Mouse (Mus musculus): ENCODE measurements around the gene Olfr1347.
"Not testable (repeated sequence)": the region's sequence is repeated elsewhere in the genome, so short reads cannot be mapped to it uniquely, and the experiment has no call there.

Gene Olfr1347

DNA sequence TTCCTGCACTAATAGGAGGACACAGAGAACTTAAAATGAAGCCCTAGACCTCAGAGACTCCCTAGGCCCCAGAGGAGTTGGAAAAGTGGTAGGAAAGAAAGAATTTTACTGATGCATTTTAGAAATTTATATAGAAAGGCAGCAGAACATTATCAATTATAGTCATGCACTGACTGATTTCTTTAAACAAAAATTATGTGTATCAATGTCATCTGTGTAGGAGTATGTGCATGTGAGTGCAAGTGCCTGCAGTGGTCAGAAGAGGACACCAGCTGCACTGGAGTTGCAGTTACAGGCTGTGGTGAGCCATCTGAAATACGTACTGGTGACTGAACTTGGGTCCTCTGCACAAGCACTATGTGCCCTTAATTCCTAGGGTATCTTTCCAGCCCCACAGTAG is at the start of gene Olfr1347:
Gene Olfr1347 (minus strand): TSS at position 101 of the 400 bp plus-strand sequence.
- no peak for DNase-seq (ENCODE audit: low read depth, low spot score)

DNA sequence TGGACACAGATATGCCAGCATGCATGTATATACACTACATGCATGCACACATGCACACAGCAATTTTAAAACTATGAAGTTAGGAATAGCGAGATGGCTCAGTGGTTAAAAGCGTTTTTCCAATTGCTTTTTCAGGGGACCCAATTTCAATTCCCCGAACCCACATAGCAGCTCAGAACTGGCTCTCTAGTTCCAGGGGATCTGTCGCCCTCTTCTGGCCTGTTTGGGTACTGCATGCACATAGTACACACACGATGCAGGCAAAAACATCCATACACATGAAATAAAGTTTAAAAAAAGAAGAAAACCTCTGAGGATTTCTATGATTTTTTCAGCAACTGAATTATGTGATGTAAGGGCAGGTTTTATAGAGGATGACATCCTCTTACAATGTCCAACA is 26.6 kb upstream of the Olfr1347 start:
- DNase-seq (ENCODE audit: low read depth, low spot score), result no peak

DNA sequence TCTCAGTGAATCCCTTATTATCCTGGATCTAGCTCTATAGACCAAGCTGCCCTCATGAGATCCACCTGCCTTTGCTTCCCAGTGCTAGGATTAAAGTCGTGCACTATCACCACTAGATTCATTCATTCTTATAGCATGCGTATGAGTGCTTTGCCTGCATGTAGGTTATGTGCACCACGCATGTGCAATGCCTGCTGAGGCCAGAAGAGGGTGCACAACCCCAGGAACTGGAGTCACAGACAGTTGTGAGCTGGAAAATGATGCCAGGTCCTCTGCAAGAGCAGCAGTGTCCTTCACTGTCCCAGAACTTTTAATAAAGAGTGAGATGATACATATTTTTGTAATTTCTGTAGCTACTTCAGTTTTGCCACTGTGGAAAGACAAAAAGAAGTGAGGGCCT is 25.4 kb upstream of the Olfr1347 start:
- no peak for DNase-seq (ENCODE audit: low read depth, low spot score)

DNA sequence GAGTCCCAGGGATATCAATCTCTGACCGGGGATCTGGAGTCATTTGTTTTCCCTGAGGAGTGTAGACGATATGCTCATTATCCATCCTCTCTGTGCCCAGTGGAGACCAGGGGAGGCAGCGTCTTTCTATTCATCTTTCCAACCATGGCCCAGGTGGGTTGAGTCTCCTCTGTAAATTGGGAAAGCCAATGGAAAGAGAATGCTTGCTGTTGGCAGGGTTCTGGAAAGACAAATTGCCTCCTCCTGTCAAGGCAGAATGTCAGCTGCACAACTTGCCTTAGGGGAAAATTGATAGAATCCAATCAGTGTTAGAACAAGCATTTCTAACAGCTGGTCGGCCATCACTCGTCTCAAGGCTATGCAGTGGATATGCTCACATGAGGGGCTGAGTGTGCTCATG is 23.3 kb upstream of the Olfr1347 start, which contains the start of gene Olfr1349:
Gene Olfr1349 (minus strand): TSS at position 101 of the 400 bp plus-strand sequence.
- no peak for DNase-seq (ENCODE audit: low read depth, low spot score)

DNA sequence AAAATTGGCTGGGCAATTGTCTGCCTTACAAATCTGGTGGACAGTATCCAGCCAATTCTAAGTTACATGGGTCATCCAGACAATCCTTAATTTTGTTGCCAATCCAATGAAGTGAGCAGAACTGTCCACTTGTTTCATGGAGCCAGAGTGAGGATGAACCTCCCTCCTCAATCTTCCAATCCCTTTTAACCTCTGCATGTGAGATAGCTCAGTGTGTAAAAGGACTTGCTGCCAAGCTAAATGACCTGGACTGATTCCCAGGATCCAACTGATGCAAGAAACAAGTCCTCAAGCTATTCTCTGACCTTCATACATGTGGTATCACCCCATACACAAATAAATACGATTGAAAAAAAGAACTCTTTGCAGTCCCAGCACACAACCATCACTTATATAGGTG is 22.1 kb upstream of the Olfr1347 start:
- DNase-seq (ENCODE audit: low read depth, low spot score), result no peak

DNA sequence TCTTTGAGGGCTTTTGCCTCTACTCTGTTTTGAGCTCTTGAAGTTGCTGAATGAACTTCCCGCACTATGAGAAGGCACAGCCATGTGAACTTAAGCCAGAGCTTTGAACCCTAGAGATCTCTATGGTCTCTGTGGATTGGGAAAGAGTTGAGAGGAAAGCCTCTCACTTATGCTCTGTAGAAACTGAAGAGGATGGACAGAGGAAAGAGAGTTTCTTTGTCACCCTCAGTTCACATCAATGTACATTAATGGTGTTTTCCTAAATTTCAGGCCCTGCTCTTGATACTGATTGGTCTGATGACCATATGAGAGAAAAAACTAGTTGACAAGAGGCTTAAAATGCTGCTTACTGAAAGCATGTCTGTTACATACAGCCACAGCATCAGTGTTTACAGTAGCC is 9.1 kb upstream of the Olfr1347 start, which contains the start of gene Olfr1348:
Gene Olfr1348 (minus strand): TSS at position 101 of the 400 bp plus-strand sequence.
- DNase-seq (ENCODE audit: low read depth, low spot score), result no peak

DNA sequence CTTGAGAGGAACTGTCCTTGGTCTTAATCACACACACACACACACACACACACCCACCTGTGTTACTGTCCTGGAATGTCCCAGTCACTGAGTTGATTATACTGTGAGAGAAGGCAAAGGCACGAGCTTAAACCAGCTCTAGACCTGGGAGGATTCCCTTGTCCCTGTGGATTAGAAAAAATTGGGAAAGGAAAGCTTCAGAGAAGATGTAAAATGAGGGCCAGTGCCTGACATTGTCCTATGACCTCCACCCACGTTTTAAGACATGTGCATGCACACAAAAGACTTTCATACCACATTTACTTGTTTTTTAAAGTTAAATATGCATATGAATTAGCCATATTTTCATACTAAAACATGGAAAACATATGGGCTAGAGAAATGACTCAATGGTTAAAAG is 12.7 kb downstream of the Olfr1347 start, which contains the start of gene Olfr5:
Gene Olfr5 (minus strand): TSS at position 101 of the 400 bp plus-strand sequence.
- no peak for DNase-seq (ENCODE audit: low read depth, low spot score)

DNA sequence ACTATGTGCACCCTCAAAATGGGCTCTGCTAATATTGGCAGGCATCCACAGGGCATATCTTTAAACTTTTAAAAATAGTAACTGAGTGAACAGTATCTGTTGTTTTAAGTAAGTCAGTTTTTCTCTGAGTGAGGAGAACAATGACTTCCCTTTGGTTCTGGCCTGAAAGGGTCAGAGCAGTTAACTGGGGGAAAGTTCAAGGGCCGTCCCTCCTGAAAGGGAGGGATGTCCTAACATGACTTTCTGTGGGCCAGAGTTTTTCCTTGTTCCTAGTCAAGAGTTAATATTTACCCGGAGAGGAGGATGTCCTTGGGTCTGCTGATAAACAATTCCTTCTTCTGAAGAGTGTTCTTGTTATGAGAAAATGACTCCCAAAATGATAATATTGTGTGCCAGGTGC is 21.9 kb downstream of the Olfr1347 start:
- not testable (repeated sequence) for DNase-seq (ENCODE audit: low read depth, low spot score)

DNA sequence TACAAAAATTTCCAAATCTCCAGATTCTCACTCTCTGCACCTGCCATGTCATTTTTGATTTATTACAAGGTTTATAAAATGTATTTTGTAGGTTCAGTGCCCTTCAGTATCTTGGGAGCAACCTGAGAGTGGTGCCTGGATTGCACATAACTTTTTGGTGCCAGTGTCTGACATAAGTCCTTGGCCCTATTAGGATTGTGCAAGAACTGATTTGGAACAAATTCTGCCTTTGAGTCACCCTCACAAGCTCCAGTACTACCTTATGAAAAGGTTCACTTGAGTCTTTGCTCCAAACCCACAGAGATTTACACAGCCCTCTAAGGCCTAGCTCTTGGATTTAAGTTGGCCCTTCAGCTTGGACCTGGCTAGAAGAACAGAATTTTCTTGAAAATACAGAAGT is 32.6 kb downstream of the Olfr1347 start, which contains the start of gene Olfr1346:
Gene Olfr1346 (plus strand): TSS at position 151 of the 400 bp plus-strand sequence.
- DNase-seq (ENCODE audit: low read depth, low spot score), result no peak

DNA sequence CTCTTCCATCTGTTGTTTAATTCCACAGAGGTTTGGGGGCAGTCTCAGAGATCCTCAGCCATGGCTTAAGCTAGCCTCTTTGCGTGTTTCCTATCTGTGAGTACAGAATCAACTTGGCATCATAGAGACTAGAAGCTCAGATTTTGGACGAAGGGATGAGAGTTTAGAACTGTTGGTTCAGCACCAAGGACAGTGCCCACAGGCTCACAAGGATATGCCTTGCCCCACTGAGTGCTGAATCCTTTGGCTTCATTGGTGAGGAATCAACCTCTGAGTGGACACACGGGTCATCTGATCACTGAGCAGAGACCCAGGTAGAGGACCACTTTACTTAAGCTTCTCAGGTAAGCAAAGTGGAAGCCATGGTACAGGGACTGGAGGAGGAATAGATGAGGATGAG is 43.2 kb downstream of the Olfr1347 start:
- no peak for DNase-seq (ENCODE audit: low read depth, low spot score)

DNA sequence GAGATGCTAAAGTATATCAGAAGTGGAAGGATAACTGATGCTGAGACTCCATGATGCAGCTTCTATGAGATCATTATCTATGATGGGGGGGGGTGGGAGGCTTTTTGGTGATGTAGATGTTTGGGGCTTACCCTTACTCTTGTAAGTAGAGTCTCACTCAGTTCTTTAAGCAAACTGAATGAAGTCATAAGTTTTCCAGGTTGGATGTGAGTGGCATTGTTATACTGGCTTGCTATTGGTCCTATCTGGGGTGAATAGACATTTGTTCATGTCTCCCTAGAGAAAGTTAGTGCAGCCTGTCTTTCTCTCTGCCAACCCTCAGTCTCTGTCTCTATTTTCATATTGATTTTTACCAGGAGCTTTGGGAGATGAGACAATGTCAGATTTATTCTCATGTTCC is 43.7 kb downstream of the Olfr1347 start, which contains the start of gene Olfr1336:
Gene Olfr1336 (plus strand): TSS at position 301 of the 400 bp plus-strand sequence.
- DNase-seq (ENCODE audit: low read depth, low spot score), result no peak

DNA sequence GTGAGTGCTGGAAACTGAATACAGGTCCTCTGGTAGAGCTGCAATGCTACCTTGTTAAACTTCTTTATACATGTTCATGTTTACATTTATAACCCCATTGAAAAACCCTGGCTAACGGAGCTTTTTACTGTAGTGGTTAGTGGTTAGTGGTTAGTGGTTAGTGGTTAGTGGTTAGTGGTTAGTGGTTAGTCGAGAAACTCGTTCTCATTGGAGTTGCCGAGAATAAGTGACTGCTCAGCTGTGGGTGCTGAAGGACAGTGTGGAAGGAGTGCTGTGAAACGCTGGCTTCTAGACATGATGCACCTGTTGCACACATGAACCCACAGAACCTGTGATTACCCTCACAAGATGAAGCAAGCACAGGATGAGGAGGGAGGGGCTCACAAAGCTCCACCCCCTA is 51.8 kb downstream of the Olfr1347 start:
- no peak for DNase-seq (ENCODE audit: low read depth, low spot score)

DNA sequence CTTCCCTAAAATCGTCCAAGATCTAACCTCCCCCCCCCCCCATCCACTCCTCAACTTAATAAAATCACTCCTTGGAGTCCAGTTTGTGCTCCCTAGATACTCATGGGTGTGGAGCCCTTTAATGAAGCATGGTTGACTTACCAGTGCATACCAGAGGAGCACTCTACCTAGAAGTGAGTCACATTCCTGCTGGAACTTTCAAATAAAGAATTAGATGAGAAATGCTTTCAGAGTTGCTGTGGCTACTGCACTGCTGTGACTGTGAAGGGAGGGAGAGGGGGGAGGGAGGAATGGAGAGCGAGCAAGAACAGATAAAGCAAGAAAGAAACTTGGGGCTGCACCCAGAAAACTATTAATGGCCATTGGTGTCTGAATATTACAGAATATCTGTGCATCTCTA is 58.4 kb downstream of the Olfr1347 start:
- DNase-seq (ENCODE audit: low read depth, low spot score), result no peak

DNA sequence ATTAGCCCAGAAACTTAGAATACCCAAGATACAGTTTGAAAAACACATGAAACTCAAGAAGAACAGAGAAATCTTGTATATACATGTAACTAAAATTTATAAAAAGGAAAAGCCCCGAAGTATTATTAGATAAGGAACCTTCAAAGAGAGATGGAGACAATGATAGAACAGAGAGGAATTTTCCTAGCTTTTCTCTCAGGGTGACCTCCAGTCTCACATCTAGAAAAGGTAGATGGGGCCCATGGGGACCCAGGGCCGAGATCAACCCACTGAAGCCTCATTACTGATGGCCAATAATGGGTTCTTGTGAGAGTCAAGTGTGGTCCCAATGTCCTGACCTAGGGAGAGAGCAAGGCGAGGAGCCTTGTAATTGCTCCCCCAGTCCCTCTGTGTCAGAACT is 61.2 kb downstream of the Olfr1347 start, which contains the start of gene Olfr1344:
Gene Olfr1344 (plus strand): TSS at position 301 of the 400 bp plus-strand sequence.
- no peak for DNase-seq (ENCODE audit: low read depth, low spot score)
